Mouse (Mus musculus) small intestine, adult 2 months (tissue): ENCODE data around the gene Ube4b. TPM values are rescaled to one million over a fixed set of nuclear protein-coding genes. Genes with fewer than 3 reads are reported as not detected.

ENCODE experiments used
- H3K27ac ChIP-seq: fragments of 200-500 bp; 2 replicates; pipeline ENCODE4 v1.5.1; 2012; ENCODE audit warnings: low read depth, low read length, control low read depth, inconsistent platforms; ENCODE audit not compliant: insufficient read depth
- H3K27me3 ChIP-seq: fragments of 200-500 bp; 2 replicates; pipeline ENCODE4 v1.6.1; 2012; ENCODE audit warnings: mild to moderate bottlenecking, moderate library complexity, low read length, inconsistent platforms; ENCODE audit not compliant: control insufficient read depth, insufficient read depth
- H3K36me3 ChIP-seq: fragments of 200-500 bp; 2 replicates; pipeline ENCODE4 v1.6.1; 2012; ENCODE audit warnings: mild to moderate bottlenecking, low read length, control low read depth, inconsistent platforms; ENCODE audit not compliant: control insufficient read depth, insufficient read depth
- H3K4me1 ChIP-seq: fragments of 200-500 bp; 2 replicates; pipeline ENCODE4 v1.6.1; 2012; ENCODE audit warnings: low read length, inconsistent platforms, mixed read lengths; ENCODE audit not compliant: control insufficient read depth, insufficient read depth, insufficient read length
- H3K4me3 ChIP-seq: fragments of 200-500 bp; 2 replicates; pipeline ENCODE4 v1.5.1; 2012; ENCODE audit warnings: low read depth, mild to moderate bottlenecking, control low read depth, inconsistent platforms, low read length, moderate library complexity
- CTCF ChIP-seq: fragments of 200-500 bp; IDR thresholded peaks from 2 replicates; pipeline ENCODE4 v1.5.1; 2012; ENCODE audit warnings: low read depth, mild to moderate bottlenecking, control low read depth, inconsistent platforms, low read length, moderate library complexity, mixed read lengths; ENCODE audit not compliant: insufficient replicate concordance, insufficient read length; ENCODE audit errors: extremely low read depth
- POLR2A ChIP-seq: fragments of 200-500 bp; IDR thresholded peaks from 2 replicates; pipeline ENCODE4 v1.6.1; 2012; ENCODE audit warnings: low read depth, mild to moderate bottlenecking, control low read depth, inconsistent platforms, low read length, moderate library complexity
- WGBS: fragments of 180-500 bp; shearing (Covaris S2); methylation state at CpG from one replicate; pipeline ENCODE4 v1.1.7; 2018; 5-methylcytosine and 5-hydroxymethylcytosine counted together
- polyA plus RNA-seq: library from polyadenylated mRNA; depleted of rRNA; stranded (reverse); fragments of >200 nt; gene quantifications from 2 replicates; pipeline ENCODE4 v1.2.3, GENCODE M21; 2012

Gene Ube4b
- polyA plus RNA-seq, 1 experiment: 115 TPM

- Histone ChIP-seq H3K4me3 (no peak overlapping the region), H3K27me3 (no peaks in the 10 kb centered on the region), H3K36me3 (peaks cover 82% of the 10 kb centered on the region), H3K27ac (no peak overlapping the region), H3K4me1 (no peaks in the 10 kb centered on the region)
- no peak for TF ChIP-seq POLR2A
- no peak for TF ChIP-seq CTCF
- 86% methylated on average over 8 of the region's 8 CpGs for WGBS
Measured at GRCm38 (mm10) chr4:149354671-149355070, 71.9 kb downstream of the Ube4b start.

- Histone ChIP-seq H3K27ac (no peak overlapping the region), H3K4me3 (no peak overlapping the region), H3K36me3 (peaks cover 78% of the 10 kb centered on the region), H3K4me1 (no peaks in the 10 kb centered on the region), H3K27me3 (no peaks in the 10 kb centered on the region)
- 89% methylated on average over 8 of the region's 8 CpGs for WGBS
- TF ChIP-seq CTCF (no peak), POLR2A (no peak)
Measured at GRCm38 (mm10) chr4:149351596-149352150, 74.9 kb downstream of the Ube4b start.

GRCm38 (mm10) chr4:149348963-149349362 is 77.6 kb downstream of the Ube4b start:
- Histone ChIP-seq H3K27ac (no peak overlapping the region), H3K27me3 (no peaks in the 10 kb centered on the region), H3K36me3 (peaks cover 79% of the 10 kb centered on the region), H3K4me3 (no peak overlapping the region), H3K4me1 (no peaks in the 10 kb centered on the region)
- TF ChIP-seq CTCF: no peak
- TF ChIP-seq POLR2A: no peak
- WGBS: 76% methylated on average over 5 of the region's 5 CpGs

- Histone ChIP-seq H3K27me3 (no peaks in the 10 kb centered on the region), H3K4me1 (peaks cover 1% of the 10 kb centered on the region; the same call in 1 of the 2 replicates), H3K4me3 (no peak overlapping the region), H3K36me3 (peaks cover 79% of the 10 kb centered on the region), H3K27ac (no peak overlapping the region)
- 91% methylated on average over 5 of the region's 5 CpGs for WGBS
- no peak for TF ChIP-seq CTCF
Measured at GRCm38 (mm10) chr4:149345873-149346272, 80.7 kb downstream of the Ube4b start.

GRCm38 (mm10) chr4:149344311-149344710 is 82.2 kb downstream of the Ube4b start:
- Histone ChIP-seq H3K4me1 (peaks cover 1% of the 10 kb centered on the region; the same call in 1 of the 2 replicates), H3K27ac (no peak overlapping the region), H3K36me3 (peaks cover 71% of the 10 kb centered on the region), H3K4me3 (no peak overlapping the region), H3K27me3 (no peaks in the 10 kb centered on the region)
- TF ChIP-seq POLR2A: no peak
- no peak for TF ChIP-seq CTCF
- WGBS: 78% methylated on average over 8 of the region's 8 CpGs

- Histone ChIP-seq H3K27me3 (no peaks in the 10 kb centered on the region), H3K27ac (no peak overlapping the region), H3K36me3 (peaks cover 64% of the 10 kb centered on the region), H3K4me3 (no peak overlapping the region), H3K4me1 (peaks cover 1% of the 10 kb centered on the region; the same call in 1 of the 2 replicates)
- TF ChIP-seq POLR2A (no peak), CTCF (no peak)
- 63% methylated on average over 2 of the region's 2 CpGs for WGBS
Measured at GRCm38 (mm10) chr4:149340680-149341079, 85.9 kb downstream of the Ube4b start.

- Histone ChIP-seq H3K27me3 (no peaks in the 10 kb centered on the region), H3K4me3 (no peak overlapping the region), H3K4me1 (peaks cover 1% of the 10 kb centered on the region; the same call in 1 of the 2 replicates), H3K36me3 (peaks cover 64% of the 10 kb centered on the region), H3K27ac (no peak overlapping the region)
- WGBS: 82% methylated on average over 5 of the region's 5 CpGs
- no peak for TF ChIP-seq CTCF
- no peak for TF ChIP-seq POLR2A
Measured at GRCm38 (mm10) chr4:149339426-149340214, 86.9 kb downstream of the Ube4b start.

- 89% methylated on average over 2 of the region's 2 CpGs for WGBS
- H3K27ac ChIP-seq: no peak overlapping the region
- no peaks in the 10 kb centered on the region for H3K27me3 ChIP-seq
- no peak for TF ChIP-seq POLR2A
- no peak for TF ChIP-seq CTCF
- peaks cover 59% of the 10 kb centered on the region for H3K36me3 ChIP-seq
- H3K4me1 ChIP-seq: peaks cover 1% of the 10 kb centered on the region; the same call in 1 of the 2 replicates
- H3K4me3 ChIP-seq: no peak overlapping the region
Measured at GRCm38 (mm10) chr4:149338137-149338536, 88.4 kb downstream of the Ube4b start.
